8 mouse cellular contexts compared by ENCODE assay signal in genomic region chr19:4838526-4839140, GRCm38 (mm10). TPM values are rescaled to one million over a fixed set of nuclear protein-coding genes. Genes with fewer than 3 reads are reported as not detected.
DNase-seq lines count a peak whose midpoint lies in the region; ATAC-seq and TF ChIP-seq lines count a peak whose summit lies in the region.

No protein-coding gene starts in this region.

- 36% methylated on average over 10 of the region's 10 CpGs for WGBS in heart, embryonic 10.5 days
- 36% methylated on average over 10 of the region's 10 CpGs for WGBS in forebrain, embryonic 13.5 days
- WGBS in liver, embryonic 16.5 days (ENCODE audit: insufficient replicate concordance), result 27% methylated on average over 10 of the region's 10 CpGs

- H3K4me1 ChIP-seq in heart, embryonic 10.5 days, result peaks cover 15% of the 10 kb centered on the region; the same call in 1 of the 2 replicates
- peaks cover 18% of the 10 kb centered on the region for H3K4me1 ChIP-seq in forebrain, embryonic 13.5 days
- H3K4me1 ChIP-seq in liver, embryonic 16.5 days (ENCODE audit: control insufficient read depth, low read depth, low read length), result peaks cover 22% of the 10 kb centered on the region

- H3ac ChIP-seq in C2C12 (ENCODE audit: control insufficient read depth, insufficient read length, low read depth), result peak overlapping the region; percentile 74

- peaks cover 28% of the 10 kb centered on the region for H3K27me3 ChIP-seq in heart, embryonic 10.5 days (ENCODE audit: insufficient read depth, poor library complexity, severe bottlenecking)
- peaks cover 20% of the 10 kb centered on the region for H3K27me3 ChIP-seq in C2C12 (ENCODE audit: control insufficient read depth, insufficient read depth, insufficient read length)
- peaks cover 35% of the 10 kb centered on the region for H3K27me3 ChIP-seq in forebrain, embryonic 13.5 days
- peaks cover 25% of the 10 kb centered on the region for H3K27me3 ChIP-seq in liver, embryonic 16.5 days (ENCODE audit: control insufficient read depth, insufficient read depth, low read depth, low read length)

- DNase-seq in heart, embryonic 10.5 days (ENCODE audit: low spot score), result no peak
- no peak for DNase-seq in heart, adult 11 months
- no peak for DNase-seq in layer of hippocampus, adult 11-12 months (ENCODE audit: low spot score)
- no peak for DNase-seq in embryo, embryonic 11 days
- no peak for DNase-seq in ovary, postnatal 14 days (ENCODE audit: low spot score)

- H3K4me3 ChIP-seq in heart, embryonic 10.5 days, result peak overlapping the region; percentile 70
- peak overlapping the region; percentile 36 for H3K4me3 ChIP-seq in C2C12 (ENCODE audit: insufficient read depth, poor library complexity, severe bottlenecking)
- H3K4me3 ChIP-seq in forebrain, embryonic 13.5 days, result peak overlapping the region; percentile 64
- H3K4me3 ChIP-seq in liver, embryonic 16.5 days (ENCODE audit: low read depth, low read length), result peak overlapping the region; percentile 77

- H3K36me3 ChIP-seq in heart, embryonic 10.5 days, result peaks cover 9% of the 10 kb centered on the region; the same call in 1 of the 2 replicates
- no peaks in the 10 kb centered on the region for H3K36me3 ChIP-seq in C2C12 (ENCODE audit: control insufficient read depth, insufficient read depth)
- peaks cover 3% of the 10 kb centered on the region; the same call in 1 of the 2 replicates for H3K36me3 ChIP-seq in forebrain, embryonic 13.5 days (ENCODE audit: poor library complexity, severe bottlenecking)
- no peaks in the 10 kb centered on the region for H3K36me3 ChIP-seq in liver, embryonic 16.5 days (ENCODE audit: control insufficient read depth, insufficient read depth)

- H3K9me3 ChIP-seq in heart, embryonic 10.5 days, result no peaks in the 10 kb centered on the region
- no peaks in the 10 kb centered on the region for H3K9me3 ChIP-seq in forebrain, embryonic 13.5 days (replicated peaks)
- no peaks in the 10 kb centered on the region for H3K9me3 ChIP-seq in liver, embryonic 16.5 days (replicated peaks; ENCODE audit: control insufficient read depth, low read length)

- no peak for TF ChIP-seq CTCF in C2C12 (IDR thresholded peaks at IDR 0.05; ENCODE audit: control insufficient read depth, insufficient read depth, insufficient read length)

- 0 out of 2 replicates have a peak, but pooled peaks have one; percentile 11 for ATAC-seq in forebrain, embryonic 13.5 days
- ATAC-seq in liver, embryonic 16.5 days (ENCODE audit: low read depth), result no peak

- H3K79me3 ChIP-seq in C2C12 (ENCODE audit: low read depth), result no peaks in the 10 kb centered on the region

- peak overlapping the region; percentile 86 for H3K27ac ChIP-seq in heart, embryonic 10.5 days
- H3K27ac ChIP-seq in forebrain, embryonic 13.5 days, result no peak overlapping the region
- H3K27ac ChIP-seq in liver, embryonic 16.5 days (ENCODE audit: low read length), result peak overlapping the region; percentile 62

- peak overlapping the region; percentile 69 for H3K9ac ChIP-seq in forebrain, embryonic 13.5 days
- peak overlapping the region; percentile 72 for H3K9ac ChIP-seq in liver, embryonic 16.5 days (ENCODE audit: low read depth, low read length)

- H3K4me2 ChIP-seq in forebrain, embryonic 13.5 days, result peak overlapping the region; percentile 97
- H3K4me2 ChIP-seq in liver, embryonic 16.5 days (ENCODE audit: low read depth, low read length), result peak overlapping the region; percentile 99

- no peaks in the 10 kb centered on the region for H3K79me2 ChIP-seq in C2C12 (ENCODE audit: control insufficient read depth, insufficient read depth)

TF ChIP-seq in C2C12, 6 proteins besides CTCF, POLR2A, EP300 and RAD21:
- no peak for TF ChIP-seq MAX (IDR thresholded peaks at IDR 0.05)
- TF ChIP-seq USF1 (IDR thresholded peaks at IDR 0.05; ENCODE audit: low read depth), result no peak
- no peak for TF ChIP-seq MYOG (IDR thresholded peaks at IDR 0.05; ENCODE audit: control insufficient read depth, extremely low read depth, insufficient read length)
- TF ChIP-seq MYOD1 (IDR thresholded peaks at IDR 0.05; ENCODE audit: control insufficient read depth, insufficient read length, low read depth), result no peak
- no peak for TF ChIP-seq CEBPB (IDR thresholded peaks at IDR 0.05; ENCODE audit: low read depth)
- no peak for TF ChIP-seq FOSL1 (IDR thresholded peaks at IDR 0.05; ENCODE audit: insufficient read depth, low read length, poor library complexity, severe bottlenecking)

RNA-seq across cellular contexts. Expression of gene Ccs, which starts 0.5 kb away (rescaled TPM):
- 39.7 and 54.2 TPM in 2 replicates for polyA plus RNA-seq in heart, embryonic 10.5 days (2016; fragmentation: Nextera tagmentation; extraction: Ambion mirVana)
- 36.6 TPM for polyA plus RNA-seq in C2C12 (2012; fragmentation: generic; extraction: Trizol)
- 42.0 and 47.0 TPM in 2 replicates for polyA plus RNA-seq in forebrain, embryonic 13.5 days (2015; fragmentation: Nextera tagmentation; extraction: Ambion mirVana)
- 55.2 and 57.1 TPM in 2 replicates for polyA plus RNA-seq in liver, embryonic 16.5 days (2015; fragmentation: Nextera tagmentation; extraction: Ambion mirVana)

RNA-seq across cellular contexts. Expression of gene Ccdc87, which starts 0.5 kb away (rescaled TPM):
- polyA plus RNA-seq in heart, embryonic 10.5 days (2016; fragmentation: Nextera tagmentation; extraction: Ambion mirVana), result 0.17 TPM in 1 of 2 replicates, not detected in the other
- 0.02 TPM for polyA plus RNA-seq in C2C12 (2012; fragmentation: generic; extraction: Trizol)
- polyA plus RNA-seq in forebrain, embryonic 13.5 days (2015; fragmentation: Nextera tagmentation; extraction: Ambion mirVana), result 0.23 and 0.39 TPM in 2 replicates
- polyA plus RNA-seq in liver, embryonic 16.5 days (2015; fragmentation: Nextera tagmentation; extraction: Ambion mirVana), result not detected in 2 replicates

RNA-seq across cellular contexts. Expression of gene Ctsf, which starts 16.3 kb away (rescaled TPM):
- polyA plus RNA-seq in heart, embryonic 10.5 days (2016; fragmentation: Nextera tagmentation; extraction: Ambion mirVana), result 30.3 and 32.2 TPM in 2 replicates
- polyA plus RNA-seq in C2C12 (2012; fragmentation: generic; extraction: Trizol), result 1.2 TPM
- 31.3 and 34.5 TPM in 2 replicates for polyA plus RNA-seq in forebrain, embryonic 13.5 days (2015; fragmentation: Nextera tagmentation; extraction: Ambion mirVana)
- polyA plus RNA-seq in liver, embryonic 16.5 days (2015; fragmentation: Nextera tagmentation; extraction: Ambion mirVana), result 27.3 and 30.5 TPM in 2 replicates

RNA-seq across cellular contexts. Expression of gene Rbm14, which starts 27.2 kb away (rescaled TPM):
- polyA plus RNA-seq in heart, embryonic 10.5 days (2016; fragmentation: Nextera tagmentation; extraction: Ambion mirVana), result 78.0 and 92.7 TPM in 2 replicates
- polyA plus RNA-seq in C2C12 (2012; fragmentation: generic; extraction: Trizol), result 95.2 TPM
- polyA plus RNA-seq in forebrain, embryonic 13.5 days (2015; fragmentation: Nextera tagmentation; extraction: Ambion mirVana), result 88.3 and 95.3 TPM in 2 replicates
- polyA plus RNA-seq in liver, embryonic 16.5 days (2015; fragmentation: Nextera tagmentation; extraction: Ambion mirVana), result 39.1 and 41.2 TPM in 2 replicates

RNA-seq across cellular contexts. Expression of gene Gm21992, which starts 27.2 kb away (rescaled TPM):
- polyA plus RNA-seq in heart, embryonic 10.5 days (2016; fragmentation: Nextera tagmentation; extraction: Ambion mirVana), result 21.5 and 23.0 TPM in 2 replicates
- 14.3 TPM for polyA plus RNA-seq in C2C12 (2012; fragmentation: generic; extraction: Trizol)
- polyA plus RNA-seq in forebrain, embryonic 13.5 days (2015; fragmentation: Nextera tagmentation; extraction: Ambion mirVana), result 43.0 and 47.4 TPM in 2 replicates
- polyA plus RNA-seq in liver, embryonic 16.5 days (2015; fragmentation: Nextera tagmentation; extraction: Ambion mirVana), result 11.7 and 13.7 TPM in 2 replicates

Comparison
In these comparisons a context has a peak if more than half of its experiments do, and no peak if none do; other contexts are left out.
1. RNA of gene Ctsf, which starts 16.3 kb away (polyA plus RNA-seq): 31.3 to 34.5 TPM in forebrain, embryonic 13.5 days, 27.3 to 30.5 TPM in liver, embryonic 16.5 days and 30.3 to 32.2 TPM in heart, embryonic 10.5 days; 1.2 TPM in C2C12 (single experiment); every median in the first group is over 10 times any median in the second.
2. Peak in every context shown above with its lines, with median percentiles within 50 percentile points of each other: H3K4me3 ChIP-seq.